Mouse (Mus musculus) heart, embryonic 15.5 days (tissue): ENCODE measurements around the gene C2cd4d. TPM values are rescaled to one million over a fixed set of nuclear protein-coding genes. Genes with fewer than 3 reads are reported as not detected.

Experiments
- polyA plus RNA-seq: library from polyadenylated mRNA; unstranded; fragments of >200 nt; fragmentation: Nextera tagmentation; extraction: Ambion mirVana; gene quantifications from 2 replicates; pipeline ENCODE4 v1.2.1, GENCODE M21; 2015

The C2cd4d gene
- polyA plus RNA-seq, 1 experiment from 2014 or later: 0.19 TPM

Other genes with a start within 250 kb of the C2cd4d start
- gene Gm10696, start 184.2 kb upstream of the C2cd4d start, polyA plus RNA-seq: not detected in 2 replicates
- gene Gm5286, start 165.7 kb upstream of the C2cd4d start, polyA plus RNA-seq: not detected in 2 replicates
- gene Gm4778, start 98.4 kb upstream of the C2cd4d start, polyA plus RNA-seq: not detected in 2 replicates
- 12.3 and 12.7 TPM in 2 replicates for gene Them4, start 52.3 kb upstream of the C2cd4d start, polyA plus RNA-seq
- gene Them5, start 20.3 kb upstream of the C2cd4d start, polyA plus RNA-seq: 0.16 TPM in 1 of 2 replicates, not detected in the other
- 7.5 and 7.8 TPM in 2 replicates for gene Rorc, start 10.4 kb downstream of the C2cd4d start, polyA plus RNA-seq
- 0.09 and 0.34 TPM in 2 replicates for gene Lingo4, start 36.1 kb downstream of the C2cd4d start, polyA plus RNA-seq
- gene Tdrkh, start 50.8 kb downstream of the C2cd4d start, polyA plus RNA-seq: 8.3 and 10.0 TPM in 2 replicates
- 56.1 and 60.8 TPM in 2 replicates for gene Mrpl9, start 80.9 kb downstream of the C2cd4d start, polyA plus RNA-seq
- 0.23 and 0.38 TPM in 2 replicates for gene Oaz3, start 81.5 kb downstream of the C2cd4d start, polyA plus RNA-seq
- gene Celf3, start 115.9 kb downstream of the C2cd4d start, polyA plus RNA-seq: 1.0 and 4.5 TPM in 2 replicates
- gene Riiad1, start 117.9 kb downstream of the C2cd4d start, polyA plus RNA-seq: 4.9 and 6.2 TPM in 2 replicates
- 30.7 and 32.0 TPM in 2 replicates for gene Snx27, start 220.3 kb downstream of the C2cd4d start, polyA plus RNA-seq